Mouse (Mus musculus) myocyte (in vitro differentiated cells): ENCODE measurements around the gene Hikeshi. TPM values are rescaled to one million over a fixed set of nuclear protein-coding genes. Genes with fewer than 3 reads are reported as not detected.
A peak's percentile ranks its signal among the peaks of the same experiment; 100 is the strongest.

Experiments
- H3K27me3 ChIP-seq: one replicate; pipeline ENCODE4 v1.6.1; 2011; ENCODE audit not compliant: control insufficient read depth, insufficient read depth, insufficient read length
- H3K36me3 ChIP-seq: one replicate; pipeline ENCODE4 v1.6.1; 2011; ENCODE audit not compliant: control insufficient read depth, insufficient read depth
- H3K4me2 ChIP-seq: one replicate; pipeline ENCODE4 v1.6.1; 2011; ENCODE audit warnings: low read depth, control low read depth
- H3K4me3 ChIP-seq: one replicate; pipeline ENCODE4 v1.5.1; 2011; ENCODE audit warnings: mild to moderate bottlenecking, control low read depth, moderate library complexity
- H3K79me2 ChIP-seq: one replicate; pipeline ENCODE4 v1.6.1; 2011; ENCODE audit not compliant: control insufficient read depth, insufficient read depth
- H3ac ChIP-seq: one replicate; pipeline ENCODE4 v1.6.1; 2011; ENCODE audit not compliant: control insufficient read depth, insufficient read length
- CEBPB ChIP-seq: IDR thresholded peaks from 2 replicates; pipeline ENCODE4 v1.6.1; 2011; ENCODE audit warnings: mild to moderate bottlenecking, moderate library complexity; ENCODE audit not compliant: poor library complexity, insufficient read depth, severe bottlenecking
- E2F4 ChIP-seq: IDR thresholded peaks from one replicate; pipeline ENCODE4 v1.6.1; 2011; ENCODE audit warnings: mild to moderate bottlenecking, control low read depth, moderate library complexity; ENCODE audit not compliant: insufficient read depth
- MAX ChIP-seq: IDR thresholded peaks from one replicate; pipeline ENCODE4 v1.6.1; 2011; ENCODE audit warnings: low read depth, mild to moderate bottlenecking, control low read depth
- MYOD1 ChIP-seq, 3 experiments: IDR thresholded peaks; one replicate each; pipeline ENCODE4 v1.6.1; 2011; ENCODE audit warnings: control low read depth in 2 of 3, low read depth in 2 of 3, mild to moderate bottlenecking in 2 of 3, moderate library complexity in 1 of 3; ENCODE audit not compliant: insufficient read length in 2 of 3, control insufficient read depth in 1 of 3
- MYOG ChIP-seq, 3 experiments: IDR thresholded peaks; one replicate each; pipeline ENCODE4 v1.6.1; 2011; ENCODE audit warnings: control low read depth in 2 of 3, low read depth in 2 of 3, mild to moderate bottlenecking in 2 of 3; ENCODE audit not compliant: insufficient read length in 2 of 3, control insufficient read depth in 1 of 3, insufficient read depth in 1 of 3
- POLR2A ChIP-seq: IDR thresholded peaks from one replicate; pipeline ENCODE4 v1.6.1; 2011; ENCODE audit warnings: low read depth, mild to moderate bottlenecking, control low read depth, moderate library complexity; ENCODE audit not compliant: insufficient read length
- POLR2AphosphoS2 ChIP-seq: IDR thresholded peaks from one replicate; pipeline ENCODE4 v1.6.1; 2011; ENCODE audit warnings: low read depth, control low read depth; ENCODE audit not compliant: insufficient read length
- REST ChIP-seq: IDR thresholded peaks from one replicate; pipeline ENCODE4 v1.6.1; 2011; ENCODE audit warnings: mild to moderate bottlenecking, control low read depth, moderate library complexity; ENCODE audit not compliant: insufficient read depth, insufficient read length
- SRF ChIP-seq: IDR thresholded peaks from one replicate; pipeline ENCODE4 v1.6.1; 2011; ENCODE audit warnings: low read depth; ENCODE audit not compliant: control insufficient read depth, insufficient read length
- TCF12 ChIP-seq: IDR thresholded peaks from one replicate; pipeline ENCODE4 v1.6.1; 2011; ENCODE audit warnings: mild to moderate bottlenecking, control low read depth; ENCODE audit not compliant: poor library complexity, insufficient read depth, severe bottlenecking
- TCF3 ChIP-seq: IDR thresholded peaks from one replicate; pipeline ENCODE4 v1.6.1; 2011; ENCODE audit warnings: low read depth, control low read depth; ENCODE audit not compliant: insufficient read length
- USF1 ChIP-seq: IDR thresholded peaks from one replicate; pipeline ENCODE4 v1.6.1; 2011; ENCODE audit warnings: low read depth, mild to moderate bottlenecking, control low read depth, moderate library complexity
- polyA plus RNA-seq: library from polyadenylated mRNA; unstranded; fragments of >200 nt; fragmentation: generic; extraction: Trizol; gene quantifications from one replicate; pipeline ENCODE4 v1.2.1, GENCODE M21; 2012; ENCODE audit warnings: missing spikeins

Gene Hikeshi
- polyA plus RNA-seq, 1 experiment = 59.5 TPM

DNA sequence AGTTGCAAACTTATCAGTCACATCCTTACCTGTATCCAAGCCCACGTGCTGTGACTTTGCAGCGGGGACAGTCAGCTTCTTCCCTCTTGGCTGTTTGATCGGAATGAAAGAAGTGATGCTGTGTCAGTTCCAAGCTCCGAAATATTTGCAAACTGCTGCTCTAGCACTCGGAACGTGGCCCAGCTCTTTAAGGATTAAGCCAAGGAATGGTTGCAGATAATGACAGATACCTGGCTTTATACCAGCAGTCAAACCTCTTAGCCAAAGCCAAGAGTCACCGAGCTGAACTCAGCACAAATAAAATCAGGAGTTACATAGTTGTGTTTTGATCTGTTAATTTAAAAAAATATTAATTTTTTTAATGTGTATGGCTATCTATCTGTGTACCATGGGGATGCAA lies 7.0 kb upstream of the Hikeshi start:
- H3K4me2 ChIP-seq = no peak overlapping the region
- H3K4me3 ChIP-seq = no peak overlapping the region
- H3K36me3 ChIP-seq = no peaks in the 10 kb centered on the region
- H3K27me3 ChIP-seq = no peaks in the 10 kb centered on the region
- TF ChIP-seq USF1 = no peak
- no peak overlapping the region for H3ac ChIP-seq
- no peaks in the 10 kb centered on the region for H3K79me2 ChIP-seq

DNA sequence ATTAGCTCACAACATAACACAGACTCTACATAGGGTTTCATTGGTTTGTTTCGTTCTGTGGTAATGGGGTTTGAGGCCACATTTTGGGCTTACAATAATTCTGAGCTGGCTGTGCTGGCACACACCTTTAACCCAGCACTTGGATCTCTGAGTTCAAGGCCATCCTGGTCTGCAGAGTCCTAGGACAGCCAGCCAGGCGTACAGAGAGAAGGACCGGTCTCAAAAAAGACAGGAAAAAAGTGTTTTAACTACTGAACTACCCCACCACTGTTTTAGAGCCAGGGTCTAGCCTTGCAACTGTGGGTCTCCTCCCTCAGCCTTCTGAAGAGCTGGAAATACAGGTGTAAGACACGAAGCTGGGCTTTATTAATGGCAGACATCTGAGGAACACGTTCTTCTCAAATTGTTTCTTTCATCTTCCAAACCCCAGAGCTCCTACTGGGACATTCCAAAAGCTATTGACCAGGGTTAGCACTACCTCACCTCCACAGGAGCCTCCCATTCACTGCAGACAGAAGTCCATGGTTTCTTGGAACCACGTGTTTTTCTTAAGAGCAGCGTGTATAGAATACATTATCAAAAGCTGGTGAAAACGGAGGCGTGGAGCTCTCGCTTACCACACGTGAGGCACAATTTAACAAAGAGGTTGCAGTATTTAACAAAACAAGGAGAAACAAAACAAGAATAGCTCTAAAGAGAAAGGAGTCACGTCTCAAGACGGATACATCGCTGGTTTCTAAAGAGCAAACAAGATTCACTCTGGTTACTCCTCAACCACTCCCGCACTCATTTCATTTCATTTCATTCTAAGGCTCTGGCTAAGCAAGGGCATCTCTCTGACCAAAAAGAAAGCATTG lies 1.3 kb downstream of the Hikeshi start:
- peaks cover 28% of the 10 kb centered on the region for H3K79me2 ChIP-seq
- H3ac ChIP-seq = peak overlapping the region; percentile 66
- H3K4me3 ChIP-seq = peak overlapping the region; percentile 90
- H3K36me3 ChIP-seq = no peaks in the 10 kb centered on the region
- no peak for TF ChIP-seq SRF
- TF ChIP-seq E2F4 = no peak
- no peak for TF ChIP-seq MAX
- TF ChIP-seq POLR2A = no peak
- no peak for TF ChIP-seq TCF12
- TF ChIP-seq MYOD1 (IDR thresholded peaks at IDR 0.05; ENCODE audit: control insufficient read depth in 1 of 3, insufficient read length in 2 of 3, low read depth in 2 of 3) = no peak
- TF ChIP-seq MYOG (IDR thresholded peaks at IDR 0.05; ENCODE audit: control insufficient read depth in 1 of 3, insufficient read depth in 1 of 3, insufficient read length in 2 of 3, low read depth in 2 of 3) = no peak
- no peak for TF ChIP-seq USF1
- TF ChIP-seq REST = no peak
- no peak for TF ChIP-seq POLR2AphosphoS2
- TF ChIP-seq CEBPB = no peak
- TF ChIP-seq TCF3 = no peak
- H3K4me2 ChIP-seq = peak overlapping the region; percentile 87
- H3K27me3 ChIP-seq = no peaks in the 10 kb centered on the region

DNA sequence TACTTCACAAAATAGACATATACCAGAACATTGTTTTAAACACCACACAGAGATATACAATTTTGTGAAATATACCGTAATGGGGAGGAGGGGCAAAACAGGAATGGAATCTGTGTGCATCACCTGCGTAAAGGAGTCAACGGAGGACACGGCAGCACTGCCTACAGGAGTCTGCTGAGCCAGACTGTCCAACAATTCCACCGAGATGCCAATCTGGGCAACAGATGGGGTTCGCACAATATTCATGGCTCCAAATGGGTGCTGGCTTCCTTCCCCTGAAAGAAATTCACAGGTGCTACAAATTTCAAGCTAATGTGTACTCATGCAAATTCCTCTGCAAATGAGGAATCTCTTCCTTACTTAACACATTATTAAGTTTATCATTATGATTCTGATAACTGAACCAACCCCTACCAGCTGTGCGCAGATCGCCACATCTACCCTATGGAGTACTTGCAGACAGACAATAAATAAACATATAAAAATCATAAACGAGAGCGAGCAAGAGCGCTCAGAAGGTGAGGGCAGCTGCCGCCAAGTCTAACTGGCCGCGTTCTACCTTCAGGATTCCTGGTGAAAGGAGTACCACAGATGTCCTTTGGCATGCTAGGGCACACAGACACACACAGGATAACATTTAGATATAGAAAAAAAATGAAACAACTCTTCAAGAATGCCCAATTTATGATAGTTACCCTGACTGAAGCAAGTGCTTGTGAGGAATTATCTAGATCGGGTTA lies 17.4 kb downstream of the Hikeshi start:
- H3K4me3 ChIP-seq = no peak overlapping the region
- H3K27me3 ChIP-seq = no peaks in the 10 kb centered on the region
- TF ChIP-seq TCF12 (no peak), TCF3 (no peak), USF1 (no peak), MAX (no peak), MYOG (IDR thresholded peaks at IDR 0.05; ENCODE audit: control insufficient read depth in 1 of 3, insufficient read depth in 1 of 3, insufficient read length in 2 of 3, low read depth in 2 of 3) (no peak), REST (no peak), E2F4 (no peak), POLR2A (no peak), POLR2AphosphoS2 (no peak)
- no peak overlapping the region for H3ac ChIP-seq
- peaks cover 4% of the 10 kb centered on the region for H3K36me3 ChIP-seq
- no peak overlapping the region for H3K4me2 ChIP-seq
- no peaks in the 10 kb centered on the region for H3K79me2 ChIP-seq

DNA sequence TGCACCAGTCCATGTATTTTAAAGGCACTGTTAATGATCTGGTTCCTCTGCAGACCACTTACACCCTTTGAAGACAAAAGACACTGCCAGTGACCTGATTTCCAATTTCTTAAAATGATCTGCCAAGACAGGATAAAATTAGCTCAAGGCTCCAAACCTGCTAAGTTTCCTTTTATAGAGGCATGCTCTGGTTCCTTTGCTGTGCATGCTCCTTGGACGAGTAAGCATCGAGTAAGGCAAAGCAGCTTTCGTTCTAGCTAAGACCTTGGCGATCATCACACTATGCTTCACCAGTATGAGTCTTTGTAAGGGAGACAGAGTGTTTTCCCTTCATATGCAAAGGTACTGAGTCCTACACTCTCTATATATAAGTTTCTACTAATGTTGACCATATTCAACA lies 23.2 kb downstream of the Hikeshi start:
- Histone ChIP-seq H3K4me3 (no peak overlapping the region), H3K27me3 (no peaks in the 10 kb centered on the region), H3ac (no peak overlapping the region), H3K36me3 (peaks cover 4% of the 10 kb centered on the region), H3K4me2 (no peak overlapping the region), H3K79me2 (no peaks in the 10 kb centered on the region)
- TF ChIP-seq REST (no peak), USF1 (no peak), TCF3 (no peak), E2F4 (no peak), POLR2A (no peak), CEBPB (no peak), SRF (no peak), POLR2AphosphoS2 (no peak), MAX (no peak), TCF12 (no peak), MYOD1 (IDR thresholded peaks at IDR 0.05; ENCODE audit: control insufficient read depth in 1 of 3, insufficient read length in 2 of 3, low read depth in 2 of 3) (no peak)

DNA sequence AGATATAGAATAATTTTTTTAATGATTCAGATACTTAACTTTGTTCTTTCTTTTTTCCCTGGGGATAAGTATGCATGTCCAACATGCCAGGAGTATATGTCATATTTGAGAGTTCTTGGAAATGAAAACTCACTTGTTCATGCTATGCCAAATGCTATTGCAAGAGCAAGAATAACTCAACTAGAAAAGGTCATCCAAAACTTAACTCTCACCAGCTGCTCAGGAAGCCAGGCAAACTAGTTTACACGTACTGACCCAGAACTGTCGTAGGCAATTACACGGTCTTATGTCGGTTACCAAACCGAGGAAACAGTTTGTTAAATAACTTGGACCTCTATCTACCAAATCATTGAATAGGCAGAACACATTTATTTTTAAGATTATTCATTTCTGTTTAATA lies 24.3 kb downstream of the Hikeshi start:
- Histone ChIP-seq H3K4me3 (no peak overlapping the region), H3K36me3 (peaks cover 4% of the 10 kb centered on the region), H3K4me2 (no peak overlapping the region), H3K79me2 (no peaks in the 10 kb centered on the region), H3ac (no peak overlapping the region), H3K27me3 (no peaks in the 10 kb centered on the region)
- TF ChIP-seq MYOG (IDR thresholded peaks at IDR 0.05; ENCODE audit: control insufficient read depth in 1 of 3, insufficient read depth in 1 of 3, insufficient read length in 2 of 3, low read depth in 2 of 3) (no peak), MYOD1 (IDR thresholded peaks at IDR 0.05; ENCODE audit: control insufficient read depth in 1 of 3, insufficient read length in 2 of 3, low read depth in 2 of 3) (no peak), MAX (no peak), REST (no peak), POLR2A (no peak), POLR2AphosphoS2 (no peak), USF1 (no peak), TCF3 (no peak), SRF (no peak), TCF12 (no peak), E2F4 (no peak), CEBPB (no peak)
